Mouse (Mus musculus): ENCODE results near the gene Gm3633.
"Not testable (repeated sequence)": the region's sequence is repeated elsewhere in the genome, so short reads cannot be mapped to it uniquely, and the experiment has no call there.

Gene Gm3633

GRCm38 (mm10) chr14:42641817-42642216 lies at the start of gene Gm3633:
TSS of gene Gm3633 (minus strand) at chr14:42641917.
- DNase-seq, result not testable (repeated sequence)

DNA sequence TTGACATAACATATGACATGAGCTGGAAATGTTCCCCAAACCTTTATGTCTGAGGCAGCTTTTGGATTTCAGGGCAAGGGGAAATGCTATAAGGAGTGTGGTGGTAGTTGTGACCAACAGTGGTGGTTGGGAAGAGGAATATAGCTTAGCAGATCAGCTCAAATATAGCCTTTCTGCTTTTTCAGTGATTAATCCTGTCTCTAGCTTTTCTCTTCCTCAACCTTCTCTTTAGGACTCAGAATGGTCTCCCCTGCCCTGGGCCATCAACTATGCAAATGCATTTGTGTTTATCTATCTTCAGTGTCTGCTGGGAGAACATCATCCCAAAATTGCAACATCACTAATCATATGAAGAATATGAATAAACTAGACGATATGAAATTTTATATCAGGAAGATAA lies 13.9 kb upstream of the Gm3633 start, which contains the start of gene Gm10378:
Gm10378 (plus strand) TSS at position 301 of the 400 bp plus-strand sequence.
- not testable (repeated sequence) for DNase-seq

GRCm38 (mm10) chr14:42599782-42600181 lies 41.9 kb downstream of the Gm3633 start, which contains the start of gene Gm17124:
TSS of gene Gm17124 (minus strand) at chr14:42599882.
- DNase-seq, result not testable (repeated sequence)
